In the genomic region with DNA sequence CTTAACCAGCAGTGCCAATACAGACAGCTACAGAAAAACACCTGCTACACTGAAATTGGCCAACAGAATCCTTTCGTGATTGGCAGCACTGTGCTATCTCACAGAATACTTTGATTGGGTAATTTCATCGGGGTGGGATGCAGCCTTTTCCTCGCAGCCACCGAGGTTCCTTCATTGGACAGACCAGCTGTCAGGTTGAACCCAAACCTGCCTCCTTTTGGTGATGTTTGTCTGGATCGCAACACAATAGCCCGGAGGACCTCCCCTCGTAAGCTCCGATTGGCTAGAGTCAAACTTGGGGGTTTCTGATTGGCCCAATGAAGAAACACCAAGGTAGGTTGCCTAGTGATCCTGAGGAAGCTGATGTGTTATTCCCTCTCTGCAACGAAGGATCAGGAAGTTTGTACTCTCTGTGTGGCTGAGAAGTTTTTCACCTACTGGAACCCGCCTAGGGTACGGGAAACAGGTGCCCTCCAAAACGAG, we compare ENCODE assay signal across 8 mouse cellular contexts. TPM values are rescaled to one million over a fixed set of nuclear protein-coding genes. Genes with fewer than 3 reads are reported as not detected.
DNase-seq lines count a peak whose midpoint lies in the region; ATAC-seq and TF ChIP-seq lines count a peak whose summit lies in the region.

A gene (plus strand): TSS at position 331 of the 483 bp plus-strand sequence.

- WGBS in forebrain, embryonic 13.5 days = under 1% methylated on average over 12 of the region's 12 CpGs
- WGBS in large intestine, adult 2 months = under 1% methylated on average over 12 of the region's 12 CpGs
- 0% methylated on average over 12 of the region's 12 CpGs for WGBS in liver, postnatal 0 days (ENCODE audit: insufficient replicate concordance)
- WGBS in neural tube, embryonic 14.5 days = under 1% methylated on average over 12 of the region's 12 CpGs

- ATAC-seq in cerebellum, adult (ENCODE audit: insufficient number of reproducible peaks, low FRiP score, low TSS enrichment) = peak; percentile 100
- ATAC-seq in forebrain, embryonic 13.5 days = peak; percentile 100
- peak; percentile 100 for ATAC-seq in liver, postnatal 0 days
- ATAC-seq in neural tube, embryonic 14.5 days (ENCODE audit: low read depth) = peak; percentile 100

- no peak for TF ChIP-seq CTCF in ES-Bruce4 (IDR thresholded peaks at IDR 0.05; ENCODE audit: low read depth, low read length)
- TF ChIP-seq CTCF in liver, postnatal 0 days (IDR thresholded peaks at IDR 0.05; ENCODE audit: low read depth) = no peak; the same call in 1 of the 2 replicates

- H3K4me3 ChIP-seq in ES-Bruce4 (ENCODE audit: low read depth, low read length) = peak within 1 kb of the TSS; percentile 98
- H3K4me3 ChIP-seq in forebrain, embryonic 13.5 days = peak within 1 kb of the TSS; percentile 81
- H3K4me3 ChIP-seq in liver, postnatal 0 days (ENCODE audit: low read depth, low read length) = peak within 1 kb of the TSS; percentile 81
- peak within 1 kb of the TSS; percentile 58 for H3K4me3 ChIP-seq in neural tube, embryonic 14.5 days (ENCODE audit: low read depth, low read length)

- H3K27me3 ChIP-seq in ES-Bruce4 (ENCODE audit: control insufficient read depth, insufficient read depth, low read length, poor library complexity, severe bottlenecking) = no peaks in the 10 kb centered on the region
- no peaks in the 10 kb centered on the region for H3K27me3 ChIP-seq in forebrain, embryonic 13.5 days
- no peaks in the 10 kb centered on the region for H3K27me3 ChIP-seq in liver, postnatal 0 days (ENCODE audit: insufficient read depth, low read length)
- no peaks in the 10 kb centered on the region for H3K27me3 ChIP-seq in neural tube, embryonic 14.5 days (ENCODE audit: control insufficient read depth, insufficient read depth, low read length)

- H3K4me1 ChIP-seq in ES-Bruce4 (ENCODE audit: control insufficient read depth, insufficient read depth, low read length) = no peaks in the 10 kb centered on the region
- peaks cover 12% of the 10 kb centered on the region for H3K4me1 ChIP-seq in forebrain, embryonic 13.5 days
- peaks cover 5% of the 10 kb centered on the region for H3K4me1 ChIP-seq in liver, postnatal 0 days (ENCODE audit: insufficient read depth)
- H3K4me1 ChIP-seq in neural tube, embryonic 14.5 days (ENCODE audit: control insufficient read depth, insufficient read depth, low read length) = peaks cover 7% of the 10 kb centered on the region; the same call in 1 of the 2 replicates

- peak; percentile 98 to 99 for DNase-seq in heart, postnatal 10 days
- DNase-seq in large intestine, adult 2 months (ENCODE audit: low read depth, low spot score) = peak; percentile 100
- peak; percentile 90 for DNase-seq in liver, postnatal 0 days
- peak; percentile 89 for DNase-seq in testis, postnatal 10 days (ENCODE audit: low spot score)

- intact Hi-C loops in heart, postnatal 10 days (cut with DNase I) = loop anchor here (5.0 kb wide), 1 partner anchor 71 kb away; no protein-coding TSS in a partner anchor

- H3K36me3 ChIP-seq in ES-Bruce4 (ENCODE audit: control insufficient read depth, insufficient read depth, low read length, poor library complexity, severe bottlenecking) = peaks cover 2% of the 10 kb centered on the region
- H3K36me3 ChIP-seq in forebrain, embryonic 13.5 days (ENCODE audit: poor library complexity, severe bottlenecking) = peaks cover 20% of the 10 kb centered on the region
- H3K36me3 ChIP-seq in liver, postnatal 0 days (replicated peaks; ENCODE audit: insufficient read depth, low read length) = peaks cover 18% of the 10 kb centered on the region
- no peaks in the 10 kb centered on the region; the same call in 1 of the 2 replicates for H3K36me3 ChIP-seq in neural tube, embryonic 14.5 days (ENCODE audit: control insufficient read depth, insufficient read depth, low read length)

- TF ChIP-seq EP300 in ES-Bruce4 (IDR thresholded peaks at IDR 0.05; ENCODE audit: insufficient read depth, low read depth, low read length) = no peak
- TF ChIP-seq EP300 in liver, postnatal 0 days (IDR thresholded peaks at IDR 0.05; ENCODE audit: low read depth) = no peak; the same call in 1 of the 2 replicates

- no peak for TF ChIP-seq POLR2A in ES-Bruce4 (IDR thresholded peaks at IDR 0.05; ENCODE audit: insufficient read depth, low read length)

- peak within 1 kb of the TSS; percentile 76 for H3K9ac ChIP-seq in ES-Bruce4 (ENCODE audit: low read depth, poor library complexity, severe bottlenecking)
- H3K9ac ChIP-seq in forebrain, embryonic 13.5 days = peak within 1 kb of the TSS; percentile 74
- H3K9ac ChIP-seq in liver, postnatal 0 days (replicated peaks) = peak within 1 kb of the TSS; percentile 79
- H3K9ac ChIP-seq in neural tube, embryonic 14.5 days (replicated peaks; ENCODE audit: low read depth, low read length) = peak within 1 kb of the TSS; percentile 47

- H3K4me2 ChIP-seq in forebrain, embryonic 13.5 days = peak within 1 kb of the TSS; percentile 68
- H3K4me2 ChIP-seq in liver, postnatal 0 days (ENCODE audit: low read depth, low read length) = peak within 1 kb of the TSS; percentile 80
- peak within 1 kb of the TSS; percentile 75 for H3K4me2 ChIP-seq in neural tube, embryonic 14.5 days (ENCODE audit: low read depth, low read length)

- no peaks in the 10 kb centered on the region for H3K9me3 ChIP-seq in ES-Bruce4 (replicated peaks; ENCODE audit: control insufficient read depth, insufficient read depth, low read length, poor library complexity, severe bottlenecking)
- H3K9me3 ChIP-seq in forebrain, embryonic 13.5 days (replicated peaks) = no peaks in the 10 kb centered on the region
- no peaks in the 10 kb centered on the region for H3K9me3 ChIP-seq in liver, postnatal 0 days (ENCODE audit: low read length)
- H3K9me3 ChIP-seq in neural tube, embryonic 14.5 days (ENCODE audit: control insufficient read depth, low read length) = no peaks in the 10 kb centered on the region

- H3K27ac ChIP-seq in ES-Bruce4 (ENCODE audit: insufficient read depth, low read length) = peak within 1 kb of the TSS; percentile 48; the same call in 1 of the 2 replicates
- peak within 1 kb of the TSS; percentile 62; the same call in 1 of the 2 replicates for H3K27ac ChIP-seq in forebrain, embryonic 13.5 days
- H3K27ac ChIP-seq in liver, postnatal 0 days (ENCODE audit: low read depth) = peak within 1 kb of the TSS; percentile 87
- H3K27ac ChIP-seq in neural tube, embryonic 14.5 days (ENCODE audit: low read depth, low read length) = peak within 1 kb of the TSS; percentile 48; the same call in 1 of the 2 replicates

RNA-seq across cellular contexts. Expression of the gene that starts here (rescaled TPM):
- 39.0 and 40.7 TPM in 2 replicates for polyA plus RNA-seq in ES-Bruce4 (2011; ENCODE audit: insufficient read depth, insufficient read length, low read depth, missing spikeins)
- polyA plus RNA-seq in forebrain, embryonic 13.5 days (2015; fragmentation: Nextera tagmentation; extraction: Ambion mirVana) = 35.6 and 36.6 TPM in 2 replicates
- 10 to 100 TPM; 20.1 to 23.0 TPM for total RNA-seq in heart, postnatal 10 days (2021)
- polyA plus RNA-seq in large intestine, adult 2 months (2012; rRNA removed) = 18.4 and 19.9 TPM in 2 replicates
- 11.1 and 11.3 TPM in 2 replicates for polyA plus RNA-seq in liver, postnatal 0 days (2015; fragmentation: Nextera tagmentation; extraction: Ambion mirVana)
- polyA plus RNA-seq in neural tube, embryonic 14.5 days (2014; fragmentation: Nextera tagmentation; extraction: Ambion mirVana) = 29.5 and 32.4 TPM in 2 replicates

Comparison
In these comparisons a context has a peak if more than half of its experiments do, and no peak if none do; other contexts are left out.
1. Peak in every context shown above with its lines: DNase-seq, ATAC-seq, H3K4me3 ChIP-seq and H3K27ac ChIP-seq.